ENCODE assay signal across 10 mouse cellular contexts in genomic region chr7:29123531-29124358, GRCm38 (mm10). TPM values are rescaled to one million over a fixed set of nuclear protein-coding genes. Genes with fewer than 3 reads are reported as not detected.
DNase-seq lines count a peak whose midpoint lies in the region; ATAC-seq and TF ChIP-seq lines count a peak whose summit lies in the region.
"Had no signal": no experiment of that assay in that cellular context is flagged by ENCODE, and none has a peak within 500 bp of the region (broad histone marks: within the 10 kb centered on the region; RNA-seq: fewer than 3 reads in every experiment).

No protein-coding gene starts in this region.

- H3K27ac ChIP-seq in forebrain, embryonic 10.5 days = no peak overlapping the region
- no peak overlapping the region for H3K27ac ChIP-seq in forebrain, postnatal 0 days (ENCODE audit: low read depth, low read length)
- no peak overlapping the region for H3K27ac ChIP-seq in midbrain, embryonic 16.5 days (ENCODE audit: low read length)
- no peak overlapping the region for H3K27ac ChIP-seq in midbrain, embryonic 15.5 days
- 0 out of 2 replicates have a peak overlapping the region, but pooled peaks have one; percentile 36 for H3K27ac ChIP-seq in limb, embryonic 10.5 days
- H3K27ac ChIP-seq in stomach, postnatal 0 days (replicated peaks) = no peak overlapping the region

- no peak for ATAC-seq in forebrain, postnatal 0 days
- ATAC-seq in midbrain, embryonic 16.5 days = peak; percentile 39; the same call in 1 of the 2 replicates
- no peak for ATAC-seq in midbrain, embryonic 15.5 days (replicated peaks)
- ATAC-seq in stomach, postnatal 0 days (ENCODE audit: low FRiP score, low TSS enrichment) = 0 out of 2 replicates have a peak, but pooled peaks have one; percentile 9
- no peak for ATAC-seq in erythroblast, adult 5-6 weeks (replicated peaks; ENCODE audit: low FRiP score, poor library complexity, severe bottlenecking)

- no peaks in the 10 kb centered on the region for H3K36me3 ChIP-seq in forebrain, embryonic 10.5 days (replicated peaks)
- no peaks in the 10 kb centered on the region for H3K36me3 ChIP-seq in forebrain, postnatal 0 days (ENCODE audit: insufficient read depth)
- H3K36me3 ChIP-seq in midbrain, embryonic 16.5 days (ENCODE audit: control insufficient read depth, insufficient read depth, low read length) = no peaks in the 10 kb centered on the region
- H3K36me3 ChIP-seq in midbrain, embryonic 15.5 days (replicated peaks) = no peaks in the 10 kb centered on the region
- no peaks in the 10 kb centered on the region for H3K36me3 ChIP-seq in limb, embryonic 10.5 days
- no peaks in the 10 kb centered on the region for H3K36me3 ChIP-seq in stomach, postnatal 0 days (ENCODE audit: control insufficient read depth, insufficient read depth, low read length)

- H3K4me3 ChIP-seq in forebrain, embryonic 10.5 days = peak overlapping the region; percentile 54
- no peak overlapping the region for H3K4me3 ChIP-seq in forebrain, postnatal 0 days (ENCODE audit: low read depth, low read length)
- H3K4me3 ChIP-seq in midbrain, embryonic 16.5 days (ENCODE audit: low read depth, low read length) = no peak overlapping the region
- no peak overlapping the region for H3K4me3 ChIP-seq in midbrain, embryonic 15.5 days
- H3K4me3 ChIP-seq in limb, embryonic 10.5 days = peak overlapping the region; percentile 66
- no peak overlapping the region for H3K4me3 ChIP-seq in stomach, postnatal 0 days (ENCODE audit: low read depth, low read length)

- TF ChIP-seq CTCF in forebrain, postnatal 0 days (IDR thresholded peaks at IDR 0.05; ENCODE audit: low read depth) = no peak
- TF ChIP-seq CTCF in stomach, postnatal 0 days (IDR thresholded peaks at IDR 0.05; ENCODE audit: low read depth) = no peak

- 56% methylated on average over 5 of the region's 5 CpGs for WGBS in forebrain, embryonic 10.5 days
- WGBS in forebrain, postnatal 0 days = 60% methylated on average over 5 of the region's 5 CpGs
- WGBS in midbrain, embryonic 16.5 days = 65% methylated on average over 5 of the region's 5 CpGs
- 61% methylated on average over 5 of the region's 5 CpGs for WGBS in midbrain, embryonic 15.5 days
- 56% methylated on average over 5 of the region's 5 CpGs for WGBS in limb, embryonic 10.5 days
- 44% methylated on average over 5 of the region's 5 CpGs for WGBS in stomach, postnatal 0 days

- no peak overlapping the region for H3K4me2 ChIP-seq in forebrain, postnatal 0 days (ENCODE audit: low read depth)
- no peak overlapping the region for H3K4me2 ChIP-seq in midbrain, embryonic 16.5 days (ENCODE audit: low read length)
- no peak overlapping the region for H3K4me2 ChIP-seq in midbrain, embryonic 15.5 days
- H3K4me2 ChIP-seq in stomach, postnatal 0 days (replicated peaks; ENCODE audit: low read depth) = no peak overlapping the region

- no peak overlapping the region for H3K9ac ChIP-seq in forebrain, postnatal 0 days
- no peak overlapping the region for H3K9ac ChIP-seq in midbrain, embryonic 16.5 days (ENCODE audit: low read depth, low read length)
- no peak overlapping the region for H3K9ac ChIP-seq in midbrain, embryonic 15.5 days
- H3K9ac ChIP-seq in stomach, postnatal 0 days (ENCODE audit: low read length) = no peak overlapping the region

- DNase-seq in forebrain, embryonic 10.5 days (ENCODE audit: extremely low spot score, low spot score) = no peak
- DNase-seq in forebrain, postnatal 0 days = no peak
- DNase-seq in limb, embryonic 10.5 days (ENCODE audit: low spot score) = no peak
- DNase-seq in stomach, postnatal 0 days (ENCODE audit: low spot score) = no peak
- DNase-seq in Muller cell, postnatal 12 days (ENCODE audit: inconsistent ontology term) = no peak
- DNase-seq: cerebellum, postnatal 25 days; heart, postnatal 4 days had no signal

- peaks cover 25% of the 10 kb centered on the region for H3K4me1 ChIP-seq in forebrain, embryonic 10.5 days
- H3K4me1 ChIP-seq in forebrain, postnatal 0 days (ENCODE audit: insufficient read depth) = no peaks in the 10 kb centered on the region; the same call in 1 of the 2 replicates
- H3K4me1 ChIP-seq in midbrain, embryonic 16.5 days (ENCODE audit: control insufficient read depth, insufficient read depth, low read length) = 0 out of 2 replicates have a peak, but pooled peaks cover 5% of the 10 kb centered on the region
- H3K4me1 ChIP-seq in midbrain, embryonic 15.5 days = 0 out of 2 replicates have a peak, but pooled peaks cover 7% of the 10 kb centered on the region
- H3K4me1 ChIP-seq in limb, embryonic 10.5 days = peaks cover 27% of the 10 kb centered on the region
- H3K4me1 ChIP-seq in stomach, postnatal 0 days (replicated peaks; ENCODE audit: control insufficient read depth, insufficient read depth) = no peaks in the 10 kb centered on the region

- H3K9me3 ChIP-seq in forebrain, embryonic 10.5 days = no peaks in the 10 kb centered on the region
- no peaks in the 10 kb centered on the region for H3K9me3 ChIP-seq in forebrain, postnatal 0 days (ENCODE audit: low read length)
- no peaks in the 10 kb centered on the region for H3K9me3 ChIP-seq in midbrain, embryonic 16.5 days (replicated peaks; ENCODE audit: control insufficient read depth, low read length, poor library complexity, severe bottlenecking)
- H3K9me3 ChIP-seq in midbrain, embryonic 15.5 days = no peaks in the 10 kb centered on the region
- no peaks in the 10 kb centered on the region for H3K9me3 ChIP-seq in limb, embryonic 10.5 days (replicated peaks)
- H3K9me3 ChIP-seq in stomach, postnatal 0 days (ENCODE audit: control insufficient read depth, low read length) = no peaks in the 10 kb centered on the region

- no peak for TF ChIP-seq EP300 in stomach, postnatal 0 days (optimal IDR thresholded peaks at IDR 0.05)

- peaks cover 17% of the 10 kb centered on the region for H3K27me3 ChIP-seq in forebrain, embryonic 10.5 days (ENCODE audit: poor library complexity, severe bottlenecking)
- H3K27me3 ChIP-seq in forebrain, postnatal 0 days (ENCODE audit: insufficient read depth, low read length) = no peaks in the 10 kb centered on the region
- 0 out of 2 replicates have a peak, but pooled peaks cover 2% of the 10 kb centered on the region for H3K27me3 ChIP-seq in midbrain, embryonic 16.5 days (ENCODE audit: control insufficient read depth, insufficient read depth, low read depth, low read length)
- 0 out of 2 replicates have a peak, but pooled peaks cover 4% of the 10 kb centered on the region for H3K27me3 ChIP-seq in midbrain, embryonic 15.5 days (replicated peaks)
- peaks cover 3% of the 10 kb centered on the region; the same call in 1 of the 2 replicates for H3K27me3 ChIP-seq in limb, embryonic 10.5 days (ENCODE audit: low read depth, poor library complexity, severe bottlenecking)
- no peaks in the 10 kb centered on the region for H3K27me3 ChIP-seq in stomach, postnatal 0 days (ENCODE audit: control insufficient read depth, insufficient read depth, low read length)

RNA-seq across cellular contexts. Expression of gene Ryr1, which starts 1.2 kb away (rescaled TPM):
- polyA plus RNA-seq in forebrain, embryonic 10.5 days (2016; fragmentation: Nextera tagmentation; extraction: Ambion mirVana) = 1.0 and 1.2 TPM in 2 replicates
- total RNA-seq in forebrain, postnatal 0 days (2014; rRNA removed) = 4.6 and 6.7 TPM in 2 replicates
- 4.2 and 8.8 TPM in 2 replicates for polyA plus RNA-seq in forebrain, postnatal 0 days (2015; fragmentation: Nextera tagmentation; extraction: Ambion mirVana)
- 11.3 and 14.4 TPM in 2 replicates for polyA plus RNA-seq in midbrain, embryonic 16.5 days (2015; fragmentation: Nextera tagmentation; extraction: Ambion mirVana)
- polyA plus RNA-seq in midbrain, embryonic 15.5 days (2015; fragmentation: Nextera tagmentation; extraction: Ambion mirVana) = 11.8 and 12.4 TPM in 2 replicates
- 1.8 and 2.2 TPM in 2 replicates for polyA plus RNA-seq in limb, embryonic 10.5 days (2016; fragmentation: Nextera tagmentation; extraction: Ambion mirVana)
- 0.10 and 0.11 TPM in 2 replicates for polyA plus RNA-seq in stomach, postnatal 0 days (2015; fragmentation: Nextera tagmentation; extraction: Ambion mirVana)
- 0.21 TPM in 1 of 2 replicates, not detected in the other for total RNA-seq in erythroblast, adult 5-6 weeks (2015; ENCODE audit: low replicate concordance)
- under 0.01 TPM in 1 of 2 replicates, not detected in the other for total RNA-seq in erythroblast, adult 5-6 weeks (2017; ENCODE audit: low replicate concordance)

RNA-seq across cellular contexts. Expression of gene Rasgrp4, which starts 10.9 kb away (rescaled TPM):
- polyA plus RNA-seq in forebrain, embryonic 10.5 days (2016; fragmentation: Nextera tagmentation; extraction: Ambion mirVana) = 0.58 and 0.88 TPM in 2 replicates
- total RNA-seq in forebrain, postnatal 0 days (2014; rRNA removed) = 1.8 and 4.0 TPM in 2 replicates
- 0.84 and 1.3 TPM in 2 replicates for polyA plus RNA-seq in forebrain, postnatal 0 days (2015; fragmentation: Nextera tagmentation; extraction: Ambion mirVana)
- 0.83 and 1.0 TPM in 2 replicates for polyA plus RNA-seq in midbrain, embryonic 16.5 days (2015; fragmentation: Nextera tagmentation; extraction: Ambion mirVana)
- polyA plus RNA-seq in midbrain, embryonic 15.5 days (2015; fragmentation: Nextera tagmentation; extraction: Ambion mirVana) = 0.90 and 0.95 TPM in 2 replicates
- polyA plus RNA-seq in limb, embryonic 10.5 days (2016; fragmentation: Nextera tagmentation; extraction: Ambion mirVana) = 0.60 and 0.70 TPM in 2 replicates
- 0.15 and 0.35 TPM in 2 replicates for polyA plus RNA-seq in stomach, postnatal 0 days (2015; fragmentation: Nextera tagmentation; extraction: Ambion mirVana)
- 3.5 and 23.4 TPM in 2 replicates for total RNA-seq in erythroblast, adult 5-6 weeks (2015; ENCODE audit: low replicate concordance)
- total RNA-seq in erythroblast, adult 5-6 weeks (2017; ENCODE audit: low replicate concordance) = 4.7 and 5.5 TPM in 2 replicates

RNA-seq across cellular contexts. Expression of gene Fam98c, which starts 32.3 kb away (rescaled TPM):
- polyA plus RNA-seq in forebrain, embryonic 10.5 days (2016; fragmentation: Nextera tagmentation; extraction: Ambion mirVana) = 11.5 and 11.7 TPM in 2 replicates
- 15.9 and 23.5 TPM in 2 replicates for total RNA-seq in forebrain, postnatal 0 days (2014; rRNA removed)
- polyA plus RNA-seq in forebrain, postnatal 0 days (2015; fragmentation: Nextera tagmentation; extraction: Ambion mirVana) = 24.7 and 25.3 TPM in 2 replicates
- 23.7 and 28.3 TPM in 2 replicates for polyA plus RNA-seq in midbrain, embryonic 16.5 days (2015; fragmentation: Nextera tagmentation; extraction: Ambion mirVana)
- polyA plus RNA-seq in midbrain, embryonic 15.5 days (2015; fragmentation: Nextera tagmentation; extraction: Ambion mirVana) = 21.8 and 27.9 TPM in 2 replicates
- 10.7 and 11.2 TPM in 2 replicates for polyA plus RNA-seq in limb, embryonic 10.5 days (2016; fragmentation: Nextera tagmentation; extraction: Ambion mirVana)
- polyA plus RNA-seq in stomach, postnatal 0 days (2015; fragmentation: Nextera tagmentation; extraction: Ambion mirVana) = 32.8 and 38.8 TPM in 2 replicates
- 2.1 and 4.6 TPM in 2 replicates for total RNA-seq in erythroblast, adult 5-6 weeks (2015; ENCODE audit: low replicate concordance)
- total RNA-seq in erythroblast, adult 5-6 weeks (2017; ENCODE audit: low replicate concordance) = 1.5 and 2.7 TPM in 2 replicates

RNA-seq across cellular contexts. Expression of gene Ggn, which starts 46.3 kb away (rescaled TPM):
- polyA plus RNA-seq in forebrain, embryonic 10.5 days (2016; fragmentation: Nextera tagmentation; extraction: Ambion mirVana) = 0.69 and 1.1 TPM in 2 replicates
- 0.67 and 0.77 TPM in 2 replicates for total RNA-seq in forebrain, postnatal 0 days (2014; rRNA removed)
- 0.39 and 0.40 TPM in 2 replicates for polyA plus RNA-seq in forebrain, postnatal 0 days (2015; fragmentation: Nextera tagmentation; extraction: Ambion mirVana)
- 0.54 and 1.1 TPM in 2 replicates for polyA plus RNA-seq in midbrain, embryonic 16.5 days (2015; fragmentation: Nextera tagmentation; extraction: Ambion mirVana)
- polyA plus RNA-seq in midbrain, embryonic 15.5 days (2015; fragmentation: Nextera tagmentation; extraction: Ambion mirVana) = 0.37 and 1.1 TPM in 2 replicates
- polyA plus RNA-seq in limb, embryonic 10.5 days (2016; fragmentation: Nextera tagmentation; extraction: Ambion mirVana) = 0.29 and 0.38 TPM in 2 replicates
- polyA plus RNA-seq in stomach, postnatal 0 days (2015; fragmentation: Nextera tagmentation; extraction: Ambion mirVana) = 0.29 and 0.46 TPM in 2 replicates
- not detected in 2 replicates for total RNA-seq in erythroblast, adult 5-6 weeks (2015; ENCODE audit: low replicate concordance)
- total RNA-seq in erythroblast, adult 5-6 weeks (2017; ENCODE audit: low replicate concordance) = not detected in 2 replicates

RNA-seq across cellular contexts. Expression of gene Spred3, which starts 46.5 kb away (rescaled TPM):
- polyA plus RNA-seq in forebrain, embryonic 10.5 days (2016; fragmentation: Nextera tagmentation; extraction: Ambion mirVana) = 4.4 and 5.4 TPM in 2 replicates
- total RNA-seq in forebrain, postnatal 0 days (2014; rRNA removed) = 19.0 and 29.0 TPM in 2 replicates
- polyA plus RNA-seq in forebrain, postnatal 0 days (2015; fragmentation: Nextera tagmentation; extraction: Ambion mirVana) = 4.7 and 6.8 TPM in 2 replicates
- polyA plus RNA-seq in midbrain, embryonic 16.5 days (2015; fragmentation: Nextera tagmentation; extraction: Ambion mirVana) = 10.7 TPM in 2 replicates
- 11.3 and 11.5 TPM in 2 replicates for polyA plus RNA-seq in midbrain, embryonic 15.5 days (2015; fragmentation: Nextera tagmentation; extraction: Ambion mirVana)
- 2.7 and 3.3 TPM in 2 replicates for polyA plus RNA-seq in limb, embryonic 10.5 days (2016; fragmentation: Nextera tagmentation; extraction: Ambion mirVana)
- polyA plus RNA-seq in stomach, postnatal 0 days (2015; fragmentation: Nextera tagmentation; extraction: Ambion mirVana) = 0.95 and 1.0 TPM in 2 replicates
- 0.77 and 0.84 TPM in 2 replicates for total RNA-seq in erythroblast, adult 5-6 weeks (2015; ENCODE audit: low replicate concordance)
- 0.84 and 0.85 TPM in 2 replicates for total RNA-seq in erythroblast, adult 5-6 weeks (2017; ENCODE audit: low replicate concordance)

Comparison
In these comparisons a context has a peak if more than half of its experiments do, and no peak if none do; other contexts are left out.
1. H3K4me3 ChIP-seq: peak in forebrain, embryonic 10.5 days (single experiment) and limb, embryonic 10.5 days (single experiment); none in forebrain, postnatal 0 days (single experiment), midbrain, embryonic 16.5 days (single experiment), midbrain, embryonic 15.5 days (single experiment) and stomach, postnatal 0 days (single experiment).
2. ATAC-seq: peak in midbrain, embryonic 16.5 days (single experiment) and stomach, postnatal 0 days (single experiment); none in forebrain, postnatal 0 days (single experiment), midbrain, embryonic 15.5 days (single experiment) and erythroblast, adult 5-6 weeks (single experiment).